Mouse (Mus musculus) liver, embryonic 11.5 days (tissue): Measurements from ENCODE around the gene Csrnp3. TPM values are rescaled to one million over a fixed set of nuclear protein-coding genes. Genes with fewer than 3 reads are reported as not detected.
"Not testable (repeated sequence)": the region's sequence is repeated elsewhere in the genome, so short reads cannot be mapped to it uniquely, and the experiment has no call there.

Source experiments
- ATAC-seq: fragments of 200-750 bp; cut with Nextera tagmentation; replicated peaks from 2 replicates; pipeline ENCODE4 v1.8.0; 2017; ENCODE audit warnings: moderate number of reproducible peaks, mild to moderate bottlenecking, moderate TSS enrichment, moderate library complexity; ENCODE audit not compliant: low FRiP score
- DNase-seq: peaks from one replicate; pipeline ENCODE4 v3.0.0-alpha.2; 2017; ENCODE audit warnings: low spot score
- H3K27ac ChIP-seq: fragments of 300-500 bp; sonication (generic); 2 replicates; pipeline ENCODE4 v1.5.1; 2014; ENCODE audit warnings: mild to moderate bottlenecking, low read depth, low read length, control low read depth
- H3K27me3 ChIP-seq: fragments of 300-500 bp; sonication (generic); replicated peaks from 2 replicates; pipeline ENCODE4 v1.6.1; 2014; ENCODE audit warnings: low read length, mixed read lengths; ENCODE audit not compliant: control insufficient read depth, insufficient read depth
- H3K36me3 ChIP-seq: fragments of 300-500 bp; sonication (generic); 2 replicates; pipeline ENCODE4 v1.6.1; 2014; ENCODE audit warnings: mild to moderate bottlenecking, low read length, moderate library complexity, mixed read lengths; ENCODE audit not compliant: control insufficient read depth, insufficient read depth
- H3K4me1 ChIP-seq: fragments of 300-500 bp; sonication (generic); replicated peaks from 2 replicates; pipeline ENCODE4 v1.6.1; 2014; ENCODE audit warnings: low read length, mixed read lengths; ENCODE audit not compliant: control insufficient read depth, insufficient read depth
- H3K4me2 ChIP-seq: fragments of 300-500 bp; sonication (generic); 2 replicates; pipeline ENCODE4 v1.6.1; 2014; ENCODE audit warnings: mild to moderate bottlenecking, control low read depth, moderate library complexity
- H3K4me3 ChIP-seq: fragments of 300-500 bp; sonication (generic); 2 replicates; pipeline ENCODE4 v1.5.1; 2014; ENCODE audit warnings: low read depth, low read length, control low read depth
- H3K9ac ChIP-seq: fragments of 300-500 bp; sonication (generic); 2 replicates; pipeline ENCODE4 v1.6.1; 2014; ENCODE audit warnings: low read depth, low read length, control low read depth
- H3K9me3 ChIP-seq: fragments of 300-500 bp; sonication (generic); 2 replicates; pipeline ENCODE4 v1.6.1; 2016; ENCODE audit warnings: low read length, inconsistent platforms, mixed read lengths; ENCODE audit not compliant: control insufficient read depth
- WGBS: fragments of 180-500 bp; shearing (Covaris S2); extraction: QIAGEN DNeasy Blood & Tissue Kit; methylation state at CpG from one replicate; pipeline ENCODE4 v1.1.7; 2014; 5-methylcytosine and 5-hydroxymethylcytosine counted together
- polyA plus RNA-seq: library from polyadenylated mRNA; unstranded; fragments of >200 nt; fragmentation: Nextera tagmentation; extraction: Ambion mirVana; gene quantifications from 2 replicates; pipeline ENCODE4 v1.2.1, GENCODE M21; 2014

Csrnp3 gene
- 0.51 and 0.96 TPM in 2 replicates for polyA plus RNA-seq

GRCm38 (mm10) chr2:65845551-65845950 is at the start of gene Csrnp3:
TSS of gene Csrnp3 (plus strand) at chr2:65845767.
- Histone ChIP-seq H3K9ac (no peak within 1 kb of the TSS), H3K4me3 (peak within 1 kb of the TSS; percentile 34), H3K36me3 (no peaks in the 10 kb centered on the region), H3K9me3 (no peaks in the 10 kb centered on the region), H3K27ac (no peak within 1 kb of the TSS), H3K4me1 (no peaks in the 10 kb centered on the region), H3K27me3 (no peaks in the 10 kb centered on the region), H3K4me2 (peak within 1 kb of the TSS; percentile 65)
- DNase-seq (peak; percentile 33), ATAC-seq (peak; percentile 70; the same call in 1 of the 2 replicates)
- 6% methylated on average over 6 of the region's 6 CpGs for WGBS

- peak overlapping the region; percentile 35 for H3K4me2 ChIP-seq
- DNase-seq = no peak
- WGBS = 48% methylated on average over 1 of the region's 1 CpGs
- no peaks in the 10 kb centered on the region for H3K27me3 ChIP-seq
- H3K27ac ChIP-seq = peak overlapping the region; percentile 72
- no peak overlapping the region for H3K9ac ChIP-seq
- H3K4me1 ChIP-seq = no peaks in the 10 kb centered on the region; the same call in 1 of the 2 replicates
- no peaks in the 10 kb centered on the region for H3K9me3 ChIP-seq
- ATAC-seq = peak; percentile 99
- no peaks in the 10 kb centered on the region for H3K36me3 ChIP-seq
- no peak overlapping the region for H3K4me3 ChIP-seq
Observed at GRCm38 (mm10) chr2:65801054-65801709, 44.4 kb upstream of the Csrnp3 start.

- ATAC-seq = no peak; the same call in 1 of the 2 replicates
- Histone ChIP-seq H3K27ac (no peak overlapping the region), H3K4me1 (no peaks in the 10 kb centered on the region; the same call in 1 of the 2 replicates), H3K27me3 (no peaks in the 10 kb centered on the region), H3K36me3 (no peaks in the 10 kb centered on the region), H3K4me2 (no peak overlapping the region), H3K9ac (no peak overlapping the region), H3K4me3 (no peak overlapping the region), H3K9me3 (no peaks in the 10 kb centered on the region)
- DNase-seq = no peak
- 80% methylated on average over 6 of the region's 6 CpGs for WGBS
Observed at GRCm38 (mm10) chr2:65806556-65806955, 39.0 kb upstream of the Csrnp3 start.

GRCm38 (mm10) chr2:65811203-65811602 is 34.4 kb upstream of the Csrnp3 start:
- H3K4me1 ChIP-seq, H3K27ac ChIP-seq, H3K4me3 ChIP-seq, ATAC-seq, H3K9ac ChIP-seq, H3K4me2 ChIP-seq, H3K9me3 ChIP-seq, H3K36me3 ChIP-seq, H3K27me3 ChIP-seq, DNase-seq: not testable (repeated sequence)
- 90% methylated on average over 6 of the region's 6 CpGs for WGBS

- Histone ChIP-seq H3K4me1 (peaks cover 12% of the 10 kb centered on the region; the same call in 1 of the 2 replicates), H3K9ac (no peak overlapping the region; the same call in 1 of the 2 replicates), H3K4me3 (0 out of 2 replicates have a peak overlapping the region, but pooled peaks have one; percentile 8), H3K4me2 (peak overlapping the region; percentile 45), H3K27ac (no peak overlapping the region), H3K9me3 (no peaks in the 10 kb centered on the region), H3K36me3 (no peaks in the 10 kb centered on the region), H3K27me3 (no peaks in the 10 kb centered on the region)
- WGBS = 40% methylated on average over 20 of the region's 20 CpGs
- DNase-seq = no peak
- ATAC-seq = no peak
Observed at GRCm38 (mm10) chr2:65818080-65818796, 27.3 kb upstream of the Csrnp3 start.

GRCm38 (mm10) chr2:65820114-65820769 is 25.3 kb upstream of the Csrnp3 start:
- DNase-seq = no peak
- Histone ChIP-seq H3K36me3 (no peaks in the 10 kb centered on the region), H3K4me2 (peak overlapping the region; percentile 44), H3K9me3 (no peaks in the 10 kb centered on the region), H3K27me3 (no peaks in the 10 kb centered on the region), H3K27ac (peak overlapping the region; percentile 84), H3K4me1 (peaks cover 12% of the 10 kb centered on the region; the same call in 1 of the 2 replicates), H3K9ac (no peak overlapping the region), H3K4me3 (no peak overlapping the region)
- ATAC-seq = peak; percentile 94
- 54% methylated on average over 4 of the region's 4 CpGs for WGBS

- Histone ChIP-seq H3K4me2 (no peak overlapping the region), H3K27ac (no peak overlapping the region), H3K4me1 (peaks cover 7% of the 10 kb centered on the region; the same call in 1 of the 2 replicates), H3K36me3 (no peaks in the 10 kb centered on the region), H3K27me3 (no peaks in the 10 kb centered on the region), H3K4me3 (no peak overlapping the region), H3K9ac (no peak overlapping the region), H3K9me3 (no peaks in the 10 kb centered on the region)
- DNase-seq = no peak
- ATAC-seq = no peak
- 73% methylated on average over 2 of the region's 2 CpGs for WGBS
Observed at GRCm38 (mm10) chr2:65826314-65826713, 19.3 kb upstream of the Csrnp3 start.

GRCm38 (mm10) chr2:65826801-65827200 is 18.8 kb upstream of the Csrnp3 start:
- ATAC-seq (no peak), DNase-seq (no peak)
- no peaks in the 10 kb centered on the region for H3K9me3 ChIP-seq
- no peaks in the 10 kb centered on the region for H3K36me3 ChIP-seq
- H3K27me3 ChIP-seq = no peaks in the 10 kb centered on the region
- H3K4me3 ChIP-seq = no peak overlapping the region
- 86% methylated on average over 6 of the region's 6 CpGs for WGBS
- H3K4me1 ChIP-seq = peaks cover 2% of the 10 kb centered on the region; the same call in 1 of the 2 replicates
- H3K9ac ChIP-seq = no peak overlapping the region
- no peak overlapping the region for H3K4me2 ChIP-seq
- no peak overlapping the region for H3K27ac ChIP-seq
